Mouse (Mus musculus) frontal cortex, postnatal 10 days (tissue): Measurements from ENCODE around the gene Dtx3.
A peak's percentile ranks its signal among the peaks of the same experiment; 100 is the strongest.

Experiments
- DNase-seq, 2 experiments: peaks; one replicate each; pipeline ENCODE4 v3.0.0; 2022; ENCODE audit warnings: low spot score in 2 of 2, mixed read lengths in 1 of 2

Gene Dtx3

DNA sequence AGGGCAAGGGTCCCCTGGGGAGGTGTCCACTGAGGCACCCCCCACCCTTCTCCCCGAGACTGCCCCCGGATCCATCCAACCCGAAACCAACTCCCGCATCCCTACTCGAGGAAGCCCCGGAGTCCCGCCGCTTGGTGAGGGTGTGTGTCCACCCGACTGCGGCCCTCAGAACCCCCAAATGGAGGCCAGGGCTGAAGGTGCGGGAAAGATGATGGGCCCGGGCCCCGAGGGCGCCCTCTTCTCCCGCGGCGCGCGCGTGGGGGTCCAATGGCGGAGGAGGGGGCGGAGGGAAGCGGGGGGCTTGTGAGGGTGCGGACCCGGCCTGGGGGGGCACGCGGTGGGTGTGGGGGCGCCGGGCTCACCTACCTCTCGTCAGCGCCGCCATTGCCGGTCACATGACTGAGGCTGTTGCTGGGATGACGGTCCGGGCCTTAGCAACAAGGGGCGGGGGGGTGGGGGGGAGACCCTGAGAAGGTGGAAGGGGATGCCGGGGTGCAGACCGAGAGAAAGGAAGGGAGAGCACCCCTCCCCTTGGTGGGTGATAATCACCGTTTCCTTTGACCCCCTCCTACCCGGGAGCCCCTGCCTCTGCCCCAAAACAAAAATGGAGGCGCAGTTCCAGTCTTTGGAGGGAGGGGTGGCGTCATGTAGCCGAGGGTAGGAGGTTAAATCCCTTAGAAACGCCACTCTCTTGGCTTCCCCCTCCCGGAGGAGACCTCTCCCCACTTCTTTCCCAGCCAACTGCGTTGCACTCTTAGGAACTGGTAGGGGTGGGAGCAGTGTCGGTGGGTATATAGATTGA is at the start of gene Dtx3:
Dtx3 (minus strand) TSS at position 401 of the 802 bp plus-strand sequence.
- DNase-seq = no peak

DNA sequence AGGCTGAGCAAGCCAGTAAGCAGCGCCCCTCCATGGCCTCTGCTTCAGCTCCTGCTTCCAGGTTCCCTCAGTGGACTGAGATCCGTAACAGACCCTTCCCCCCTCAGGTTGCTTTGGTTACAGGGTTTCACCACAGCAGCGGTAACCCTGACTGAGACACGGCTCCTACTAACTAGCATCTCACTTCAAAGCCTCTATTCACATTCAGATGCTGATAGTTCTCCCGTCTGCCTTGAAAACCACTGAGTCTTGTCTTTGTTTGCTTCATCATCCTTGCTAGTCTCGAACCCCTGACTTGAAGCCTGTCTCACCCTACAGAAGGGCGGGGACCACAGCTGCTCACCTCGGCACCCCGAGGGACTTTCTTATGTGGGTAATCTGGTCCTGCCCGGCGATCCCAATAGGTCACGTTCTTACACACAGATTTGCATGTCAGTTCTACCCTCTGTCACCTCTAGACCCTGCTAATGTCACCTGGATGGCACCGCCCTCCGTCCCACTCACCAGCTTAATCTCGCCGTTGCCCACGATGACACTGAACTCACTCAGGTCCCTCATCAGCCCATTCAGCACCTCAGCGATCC is 42.8 kb upstream of the Dtx3 start:
- DNase-seq = no peak

DNA sequence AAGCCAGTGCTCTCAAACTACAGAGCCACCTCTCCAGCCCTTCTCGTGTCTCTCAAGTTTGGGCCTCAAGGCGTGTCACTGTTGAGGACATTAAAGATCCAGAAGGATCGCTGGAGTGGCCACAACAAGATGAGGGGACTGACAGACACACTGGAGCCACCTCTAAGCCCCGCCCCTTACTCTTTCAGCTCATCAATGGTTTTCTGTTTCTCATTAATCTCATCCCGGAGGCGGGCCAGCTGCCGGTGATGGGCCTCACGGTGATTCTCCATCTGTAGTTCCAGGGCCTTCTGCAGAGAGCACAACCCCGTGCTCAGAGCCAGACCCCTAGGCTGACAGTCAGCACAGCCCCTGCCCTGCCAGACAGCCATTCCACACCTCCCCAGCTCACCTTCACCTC is 41.0 kb upstream of the Dtx3 start:
- DNase-seq = no peak

DNA sequence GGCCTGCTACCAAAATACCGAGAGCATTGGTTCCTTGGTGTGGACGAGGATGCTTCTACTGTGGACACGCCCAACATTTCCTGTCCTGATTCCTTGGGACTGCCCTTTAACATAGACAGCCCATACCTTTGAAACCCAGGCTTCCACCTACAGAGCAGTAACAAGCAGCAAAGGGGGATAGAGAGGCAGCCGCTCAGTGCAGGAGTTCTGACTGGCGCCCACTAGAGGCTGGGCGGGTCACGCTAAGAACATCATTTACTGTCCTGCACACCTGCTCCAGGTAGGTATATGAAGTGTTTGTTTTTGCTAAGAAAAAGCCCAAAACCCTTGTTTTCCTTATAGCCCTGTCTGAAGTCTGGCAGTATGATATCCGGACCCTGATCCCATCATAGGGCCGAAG is 37.6 kb upstream of the Dtx3 start:
- DNase-seq = no peak

DNA sequence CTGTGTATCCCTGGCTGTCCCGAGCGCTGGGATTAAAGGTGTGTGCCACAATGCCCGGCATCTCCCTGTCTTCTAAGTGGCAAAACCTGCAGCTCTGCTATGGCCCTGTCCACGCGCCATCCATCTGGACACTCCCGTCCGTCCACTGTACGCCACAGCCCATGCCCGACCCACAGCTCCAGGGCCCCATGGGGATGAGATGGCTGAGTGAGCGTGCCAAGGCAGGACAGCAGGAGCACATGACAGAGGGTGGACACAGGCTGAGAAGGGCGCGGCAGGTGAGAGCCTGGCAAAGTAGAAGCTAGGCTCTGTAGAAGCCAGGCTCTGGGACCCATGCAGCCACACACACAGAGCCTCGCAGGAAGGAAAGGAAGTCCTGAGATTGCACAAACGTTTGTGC is 36.2 kb upstream of the Dtx3 start:
- DNase-seq = no peak

DNA sequence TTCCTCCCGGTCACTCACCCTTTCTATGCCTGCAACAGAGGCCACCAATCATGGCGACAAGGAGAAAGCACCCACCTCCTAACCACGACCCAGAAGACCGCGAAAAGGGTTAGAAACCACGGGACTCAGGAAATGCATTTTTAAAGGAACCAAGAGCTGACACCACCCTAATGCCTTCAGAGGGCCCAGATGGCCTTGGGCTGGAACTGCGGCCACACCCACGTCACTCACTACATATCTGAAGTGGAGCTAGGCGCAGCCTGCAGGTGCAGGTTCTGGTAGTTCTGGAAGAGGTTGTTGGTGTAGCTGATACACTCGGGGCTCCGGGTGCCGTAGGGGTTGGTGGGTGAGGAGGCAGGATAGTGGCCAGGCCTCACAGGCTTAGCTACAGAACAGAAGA is 35.2 kb upstream of the Dtx3 start:
- no peak for DNase-seq

DNA sequence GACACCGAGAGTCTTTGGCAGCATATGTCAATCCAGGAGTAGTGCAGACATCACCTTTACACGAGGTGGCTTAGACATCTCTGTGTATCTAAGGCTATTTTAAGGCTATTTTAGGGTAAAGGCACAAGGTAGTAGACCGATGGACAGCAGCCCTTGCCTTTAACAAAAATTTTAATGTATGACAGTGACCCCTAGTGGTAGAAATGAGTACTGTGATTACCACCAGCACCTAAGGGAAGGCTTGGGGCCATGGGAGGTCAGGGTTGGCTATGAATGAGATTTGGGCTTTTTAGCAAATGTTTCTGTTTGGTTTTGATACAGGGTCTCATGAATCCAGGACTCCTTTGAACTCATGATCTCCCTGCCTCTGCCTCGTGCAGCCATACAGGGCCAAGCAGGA is 33.4 kb upstream of the Dtx3 start:
- no peak for DNase-seq

DNA sequence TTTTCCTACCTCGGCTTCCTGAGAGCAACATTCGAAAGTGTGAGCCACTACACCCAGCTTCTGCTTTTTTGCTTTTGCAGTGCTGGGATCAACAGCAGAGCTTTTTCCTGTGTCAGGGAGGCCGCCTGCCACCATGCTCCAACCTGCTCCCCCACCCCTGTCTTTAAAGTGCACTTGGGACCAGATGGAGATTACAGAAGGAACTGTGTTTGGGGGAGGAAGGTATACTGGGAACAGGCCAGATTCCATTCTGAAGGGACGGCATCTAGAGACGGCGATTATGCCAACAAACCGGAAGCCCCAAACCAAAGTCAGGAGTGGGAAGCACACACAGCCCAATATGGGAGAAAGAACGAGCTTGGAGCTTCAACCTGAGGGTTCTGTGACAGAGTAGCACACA is 31.6 kb upstream of the Dtx3 start:
- DNase-seq = no peak

DNA sequence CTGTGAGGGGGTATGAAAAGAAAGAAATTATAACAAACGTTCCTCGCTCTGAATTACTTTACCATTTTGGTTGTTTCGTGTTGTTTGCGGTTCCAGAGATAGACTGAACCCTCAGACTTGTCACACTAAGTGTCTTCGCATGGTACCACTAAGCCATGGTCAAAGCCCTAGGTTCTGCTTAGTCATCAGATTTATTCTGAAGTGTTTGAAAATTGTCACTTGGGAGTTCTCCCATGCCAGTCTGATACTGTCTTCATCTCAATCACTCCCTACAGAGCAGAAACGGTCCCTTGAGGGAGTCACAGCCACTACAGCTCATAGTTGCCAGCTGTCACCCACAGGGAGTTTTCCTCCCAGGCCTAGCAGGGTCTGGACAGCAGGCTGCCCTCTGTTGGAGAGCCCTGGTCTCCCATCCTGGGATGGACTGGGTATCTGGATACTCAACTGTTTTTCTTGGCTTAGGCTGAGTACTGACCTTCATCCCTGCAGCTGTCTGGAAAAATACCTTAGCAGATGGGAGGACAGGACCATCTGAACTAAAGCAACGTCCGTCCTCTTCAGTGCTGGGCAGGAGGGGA is 30.9 kb upstream of the Dtx3 start:
- no peak for DNase-seq

DNA sequence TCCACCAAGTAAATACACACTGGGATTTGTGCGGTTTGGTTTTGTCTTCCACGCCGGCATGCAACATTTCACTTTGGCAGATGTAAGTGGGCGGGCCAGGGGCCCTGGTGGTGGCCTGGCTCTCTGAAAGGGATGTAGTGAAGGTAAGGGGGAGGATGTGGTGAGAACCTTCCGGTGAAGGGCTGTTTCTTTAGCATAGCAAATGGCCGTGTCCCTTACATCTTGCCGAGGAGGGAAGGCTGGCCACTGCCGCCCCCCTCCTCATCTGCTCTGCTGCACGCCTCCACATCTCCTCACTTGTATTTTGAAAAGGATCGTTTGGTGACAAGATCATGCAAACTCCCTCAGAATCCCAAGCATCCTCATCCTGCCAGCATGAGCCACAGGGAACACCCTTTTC is 30.2 kb upstream of the Dtx3 start:
- DNase-seq = no peak

DNA sequence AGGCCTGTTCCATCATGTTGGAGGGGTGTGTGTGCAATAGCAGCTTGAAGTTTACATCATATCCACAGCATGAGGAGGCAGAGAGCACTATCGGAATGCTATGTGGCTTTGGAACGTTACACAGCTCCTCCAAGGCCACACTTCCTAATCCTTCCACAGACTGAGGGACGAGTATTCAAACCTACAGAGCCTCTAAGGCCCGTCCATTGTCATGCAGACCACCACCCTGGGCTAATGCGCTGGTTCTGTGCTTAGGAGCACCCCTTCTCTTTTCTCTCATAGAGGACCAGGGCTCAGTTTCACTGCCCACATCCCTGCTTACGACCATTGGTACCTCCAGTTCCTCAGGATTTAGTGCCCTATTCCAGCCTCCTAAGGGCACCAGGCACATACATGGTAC is 29.7 kb upstream of the Dtx3 start:
- DNase-seq = no peak

DNA sequence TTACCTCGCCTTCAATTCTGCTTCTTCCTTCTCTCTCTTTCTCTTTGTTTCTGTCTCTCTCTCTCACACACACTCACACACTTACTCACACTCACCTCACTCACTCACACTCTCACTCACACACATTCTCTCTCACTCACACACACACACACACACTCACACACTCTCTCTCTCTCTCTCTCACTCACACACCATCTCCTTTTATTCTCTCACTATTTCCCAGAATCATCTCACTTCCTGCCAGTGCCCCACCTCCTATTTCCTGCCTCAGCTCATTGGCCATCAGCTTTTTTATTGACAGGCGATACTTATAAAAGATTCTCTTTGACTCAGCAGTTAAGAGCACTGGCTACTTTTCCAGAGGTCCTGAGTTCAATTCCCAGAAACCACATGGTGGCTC is 22.8 kb upstream of the Dtx3 start:
- DNase-seq = no peak

DNA sequence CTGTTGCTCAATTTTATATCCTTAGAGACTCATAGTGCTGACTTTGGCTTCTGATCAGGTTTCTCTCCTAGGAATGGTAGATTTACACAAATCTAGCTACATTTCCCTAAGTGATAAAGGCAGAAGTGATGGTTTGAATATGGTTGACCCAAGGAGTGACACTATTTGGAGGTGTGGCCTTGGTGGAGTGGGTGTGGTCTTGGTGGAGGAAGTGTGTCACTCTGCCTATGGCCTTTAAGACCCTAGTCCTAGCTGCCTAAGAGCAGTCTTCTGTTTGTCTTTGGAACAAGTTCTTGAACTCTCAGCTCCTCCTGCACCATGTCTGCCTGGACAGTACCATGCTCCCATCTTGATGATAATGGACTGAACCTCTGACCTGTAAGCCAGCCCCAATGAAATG is 21.6 kb upstream of the Dtx3 start:
- no peak for DNase-seq

DNA sequence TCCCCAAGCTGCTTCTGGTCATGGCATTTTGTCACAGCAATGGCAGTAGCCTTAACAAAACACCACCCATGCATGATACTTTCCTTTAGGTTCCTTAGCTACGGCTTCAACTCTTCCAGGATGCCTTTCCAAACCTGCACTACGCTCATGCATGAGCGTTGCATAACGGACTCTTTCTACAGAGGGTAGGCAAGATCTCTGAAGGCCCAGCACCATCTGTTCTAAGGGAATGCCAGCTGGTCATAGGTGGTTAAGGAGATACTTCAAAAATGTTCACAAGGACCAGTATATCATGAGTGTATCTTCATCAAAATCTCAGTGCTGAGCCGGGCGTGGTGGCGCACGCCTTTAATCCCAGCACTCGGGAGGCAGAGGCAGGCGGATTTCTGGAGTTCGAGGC is 20.9 kb upstream of the Dtx3 start:
- no peak for DNase-seq

DNA sequence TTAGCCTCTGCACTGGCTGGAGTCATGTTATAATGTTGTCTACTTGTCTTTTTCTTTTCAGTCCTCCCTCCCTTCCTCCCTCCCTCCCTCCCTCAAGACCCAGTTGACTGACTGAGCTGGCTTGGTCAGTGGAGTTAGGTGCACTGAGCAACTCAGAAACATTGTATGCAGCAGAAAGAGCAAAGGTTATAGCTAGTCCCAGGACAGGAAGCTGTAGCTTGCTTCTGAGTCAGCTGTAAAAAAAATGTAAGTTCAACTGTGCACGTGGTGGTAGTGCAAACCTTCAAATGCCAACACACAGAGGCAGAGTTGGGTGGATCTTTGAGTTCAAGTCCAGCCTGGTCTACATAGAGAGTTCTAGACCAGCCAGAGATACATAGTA is 18.9 kb upstream of the Dtx3 start:
- no peak for DNase-seq

DNA sequence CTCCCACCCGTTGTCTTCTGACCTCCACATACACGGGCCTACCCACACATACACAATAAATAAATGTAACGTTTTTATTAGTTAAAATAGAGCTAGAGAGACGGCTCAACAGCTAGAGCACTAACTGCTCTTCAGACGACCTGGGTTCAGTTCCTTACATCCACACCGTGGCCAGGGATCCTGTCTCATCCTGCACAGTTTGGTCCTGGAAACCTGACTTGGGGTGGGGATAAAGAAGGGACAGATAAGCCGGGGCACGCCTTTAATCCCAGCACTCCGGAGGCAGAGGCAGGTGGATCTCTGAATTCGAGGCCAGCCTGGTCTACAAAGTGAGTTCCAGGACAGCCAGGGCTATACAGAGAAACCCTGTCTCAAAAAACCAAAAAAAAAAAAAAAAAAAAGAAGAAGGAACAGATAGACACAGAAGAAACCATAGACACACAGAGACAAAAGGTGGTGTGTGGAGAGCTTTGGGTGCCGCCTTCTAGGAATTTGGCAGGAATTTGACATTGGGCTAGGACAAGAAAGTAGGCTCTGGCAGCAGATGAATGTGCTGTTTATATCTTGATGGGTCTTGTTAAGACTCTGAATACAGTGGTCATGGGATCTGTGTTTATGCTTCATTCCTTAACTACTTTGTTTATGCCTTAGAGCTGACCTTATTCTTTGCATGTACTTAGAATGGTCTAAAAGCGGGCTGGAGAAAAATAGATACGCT is 18.3 kb upstream of the Dtx3 start:
- no peak for DNase-seq

DNA sequence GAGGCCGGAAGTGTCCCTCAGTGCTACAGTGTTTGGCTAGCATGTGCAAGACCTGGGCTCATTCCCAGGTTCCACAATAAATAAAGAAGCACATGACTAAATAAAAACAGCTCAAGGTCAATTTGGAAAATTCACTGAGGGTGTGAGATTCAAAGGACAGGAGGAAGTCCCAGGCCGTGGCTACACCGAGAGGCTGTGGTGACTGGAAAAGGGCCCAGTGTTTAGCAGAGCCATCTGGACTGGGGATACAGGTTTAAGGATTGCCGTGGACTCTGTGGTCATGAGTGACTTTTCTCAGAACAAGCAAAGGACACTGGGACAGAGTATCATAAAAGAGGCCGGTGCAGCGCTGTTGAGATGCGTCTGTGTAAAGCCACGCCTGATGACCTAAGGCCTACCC is 17.7 kb upstream of the Dtx3 start:
- DNase-seq = no peak

DNA sequence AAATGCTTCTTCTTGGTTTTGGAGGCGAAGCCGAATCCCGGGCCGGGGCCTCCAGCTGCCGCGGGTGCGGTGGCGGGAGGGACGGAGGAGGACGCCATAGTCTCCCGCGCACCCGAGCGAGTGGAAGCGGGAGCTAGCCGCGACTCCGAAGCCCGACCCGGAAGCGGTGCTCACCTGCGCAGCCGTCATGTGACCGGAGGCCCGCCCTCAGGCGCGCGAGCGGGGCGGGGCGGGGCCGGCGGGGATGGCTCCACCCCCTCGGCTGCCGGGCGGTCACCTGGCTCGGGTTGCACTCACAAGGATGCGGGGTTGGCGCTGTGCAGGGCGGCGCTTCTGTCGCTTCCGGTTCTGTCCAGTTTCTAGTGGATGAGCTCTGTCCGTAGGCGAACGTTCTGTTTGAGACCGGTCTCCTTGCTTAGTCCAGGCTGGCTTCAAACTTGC is 15.9 kb upstream of the Dtx3 start, which contains the start of gene Pip4k2c:
Pip4k2c (minus strand) TSS at position 172 of the 441 bp plus-strand sequence.
- peak; percentile 82 to 86 for DNase-seq

DNA sequence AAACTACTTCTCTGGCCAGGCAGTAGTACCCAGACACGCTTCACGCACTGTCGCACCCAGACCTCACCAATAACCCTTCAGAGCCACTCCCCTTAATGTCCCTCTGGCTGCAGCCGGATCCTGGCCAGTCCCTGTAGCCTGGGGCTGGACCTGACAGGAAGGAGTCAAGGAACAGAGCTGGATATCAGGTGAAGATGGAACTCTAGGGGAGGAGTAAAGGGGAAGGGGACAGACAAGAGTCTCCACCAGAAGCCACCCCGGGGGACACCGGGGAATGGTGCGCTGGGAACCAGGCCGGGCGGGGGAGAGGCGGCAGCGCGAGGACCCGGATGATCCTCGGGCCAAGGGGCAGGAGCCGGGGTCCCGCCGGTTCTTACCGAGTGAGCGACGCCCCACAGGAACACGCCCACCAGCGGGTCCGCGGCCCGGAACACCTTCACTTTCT is 15.5 kb upstream of the Dtx3 start:
- DNase-seq = no peak

DNA sequence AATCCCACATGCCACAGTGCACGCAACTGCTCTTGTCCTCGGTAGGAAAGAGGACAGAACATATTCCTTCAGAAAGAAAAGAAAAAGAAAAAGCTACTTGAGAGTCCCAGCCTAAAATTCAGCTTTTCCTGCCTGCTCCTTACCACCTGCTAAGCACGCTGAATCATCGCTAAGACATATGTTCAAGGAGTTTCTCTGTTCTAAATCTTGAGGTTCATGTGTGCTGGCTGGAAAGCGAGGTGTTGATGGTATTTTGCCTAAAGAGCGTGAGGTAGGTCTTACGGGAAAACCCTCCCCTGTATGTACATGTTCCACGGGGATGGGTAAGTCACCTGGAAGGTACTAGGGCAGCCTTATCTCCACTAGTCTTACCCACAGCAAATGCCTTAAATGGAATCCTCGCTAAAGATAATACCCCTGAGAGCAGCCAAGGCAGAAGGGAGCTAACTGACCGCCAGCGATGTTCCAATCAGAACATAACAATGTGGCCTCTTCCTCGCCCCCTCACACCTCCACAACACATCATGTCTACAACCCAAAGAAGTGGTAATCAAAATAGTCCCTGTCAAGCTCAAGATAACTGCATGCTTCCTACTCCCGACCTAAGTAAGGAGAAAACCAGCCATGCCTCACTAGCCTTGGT is 14.5 kb upstream of the Dtx3 start:
- DNase-seq = no peak

DNA sequence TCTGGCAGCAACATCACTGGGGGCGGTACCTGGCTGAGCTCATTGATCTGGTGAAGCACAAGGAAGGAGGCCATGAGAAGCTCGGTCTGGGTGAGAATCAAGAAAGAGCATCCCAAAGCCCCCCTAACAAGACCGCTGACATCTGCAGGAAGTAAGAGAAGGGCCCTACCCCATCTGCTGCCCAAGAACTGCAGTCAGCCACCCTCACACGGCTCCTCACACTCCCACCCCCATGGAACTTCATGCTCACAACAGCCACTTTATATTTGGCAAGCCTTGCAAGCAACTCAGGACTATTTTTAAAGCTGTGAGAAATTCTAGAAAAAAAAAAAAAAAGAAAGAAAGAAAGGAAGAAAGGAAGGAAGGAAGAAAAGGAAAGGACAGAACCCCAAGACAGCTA is 13.4 kb upstream of the Dtx3 start:
- DNase-seq = no peak

DNA sequence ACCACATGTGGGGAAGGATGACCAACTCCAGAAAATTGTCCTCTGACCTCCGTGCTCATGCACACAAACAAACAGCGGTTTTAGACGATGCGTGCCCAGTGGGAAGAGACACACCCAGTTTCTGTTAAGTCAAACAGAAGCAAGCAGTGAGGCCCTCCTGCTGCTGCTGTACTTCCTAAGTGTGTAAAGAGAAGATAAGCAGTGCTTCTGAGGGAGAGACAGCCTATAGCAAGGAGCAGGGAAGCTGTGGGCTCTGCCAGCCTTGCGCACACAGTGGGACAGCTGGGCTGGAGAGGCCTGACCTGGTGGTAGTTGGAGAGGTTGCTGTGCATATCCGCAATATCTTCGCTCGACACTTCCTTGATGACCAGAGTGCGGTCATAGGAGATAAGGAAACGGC is 9.8 kb upstream of the Dtx3 start:
- no peak for DNase-seq
